Mouse (Mus musculus): Measurements from ENCODE around the gene Tor1a.

GRCm38 (mm10) chr2:30959856-30960255 is 7.9 kb downstream of the Tor1a start:
- TF ChIP-seq CTCF (IDR thresholded peaks at IDR 0.05; ENCODE audit: control insufficient read depth, insufficient read depth, insufficient read length) (no peak), MYOD1 (IDR thresholded peaks at IDR 0.05; ENCODE audit: control insufficient read depth, insufficient read length, low read depth) (no peak), MYOG (IDR thresholded peaks at IDR 0.05; ENCODE audit: control insufficient read depth, extremely low read depth, insufficient read length) (no peak), USF1 (IDR thresholded peaks at IDR 0.05; ENCODE audit: low read depth) (no peak)
